Mouse (Mus musculus) G1E (cell line): ENCODE data around the gene Rtl6. TPM values are rescaled to one million over a fixed set of nuclear protein-coding genes. Genes with fewer than 3 reads are reported as not detected.

Source experiments
- ATAC-seq: 2 replicates; pipeline ENCODE4 v1.8.0; 2016; ENCODE audit warnings: mild to moderate bottlenecking; ENCODE audit not compliant: insufficient number of reproducible peaks, poor library complexity, low FRiP score, severe bottlenecking; ENCODE audit errors: extremely low read depth
- DNase-seq: peaks from one replicate; pipeline ENCODE4 v3.0.0; 2012; ENCODE audit warnings: low spot score
- H3K27me3 ChIP-seq: 2 replicates; pipeline ENCODE4 v1.6.1; 2012; ENCODE audit warnings: mild to moderate bottlenecking, low read length, inconsistent platforms; ENCODE audit not compliant: insufficient read depth
- H3K36me3 ChIP-seq: replicated peaks from 2 replicates; pipeline ENCODE3; 2012; ENCODE audit warnings: mild to moderate bottlenecking, inconsistent platforms
- H3K4me1 ChIP-seq: 2 replicates; pipeline ENCODE4 v1.6.1; 2012; ENCODE audit warnings: low read depth, low read length, inconsistent platforms, mixed read lengths; ENCODE audit not compliant: insufficient read depth
- H3K4me3 ChIP-seq: 2 replicates; pipeline ENCODE4 v1.5.1; 2012; ENCODE audit warnings: low read depth, mild to moderate bottlenecking, inconsistent platforms, low read length, moderate library complexity, mixed read lengths
- H3K9me3 ChIP-seq: replicated peaks from 2 replicates; pipeline ENCODE4 v1.6.1; 2012; ENCODE audit warnings: inconsistent platforms
- CTCF ChIP-seq: IDR thresholded peaks from 2 replicates; pipeline ENCODE4 v1.5.1; 2012; ENCODE audit warnings: low read depth, low read length, inconsistent platforms, mixed read lengths
- GATA1 ChIP-seq: IDR thresholded peaks from 2 replicates; pipeline ENCODE4 v1.6.1; 2012; ENCODE audit warnings: borderline replicate concordance, low read length, inconsistent platforms, mixed read lengths
- GATA2 ChIP-seq: IDR thresholded peaks from 2 replicates; pipeline ENCODE4 v1.6.1; 2012; ENCODE audit warnings: low read depth, low read length, inconsistent platforms, borderline replicate concordance
- POLR2AphosphoS5 ChIP-seq: IDR thresholded peaks from 2 replicates; pipeline ENCODE4 v1.6.1; 2012; ENCODE audit warnings: low read depth, low read length, inconsistent platforms; ENCODE audit not compliant: insufficient replicate concordance
- TAL1 ChIP-seq: conservative IDR thresholded peaks from 2 replicates; pipeline ENCODE4 v1.6.1; 2012; ENCODE audit warnings: low read depth, low read length, inconsistent platforms, mixed read lengths
- polyA plus RNA-seq: library from polyadenylated mRNA; stranded (reverse); fragments of >175 nt; gene quantifications from 2 replicates; pipeline ENCODE4 v1.2.3, GENCODE M21; 2012
- total RNA-seq, 2 experiments: library from RNA; stranded (forward) in 1 of 2; stranded (reverse) in 1 of 2; fragments of 200-1000 nt in 1 of 2; fragments of >200 nt in 1 of 2; fragmentation: Nextera tagmentation in 1 of 2; gene quantifications; 2 replicates each; pipeline ENCODE4 v1.2.3; 2014 to 2017

The Rtl6 gene
- total RNA-seq (2014; fragmentation: Nextera tagmentation) (not detected in 2 replicates), total RNA-seq (2017) (0.12 and 0.16 TPM in 2 replicates), polyA plus RNA-seq (not detected in 2 replicates)

DNA sequence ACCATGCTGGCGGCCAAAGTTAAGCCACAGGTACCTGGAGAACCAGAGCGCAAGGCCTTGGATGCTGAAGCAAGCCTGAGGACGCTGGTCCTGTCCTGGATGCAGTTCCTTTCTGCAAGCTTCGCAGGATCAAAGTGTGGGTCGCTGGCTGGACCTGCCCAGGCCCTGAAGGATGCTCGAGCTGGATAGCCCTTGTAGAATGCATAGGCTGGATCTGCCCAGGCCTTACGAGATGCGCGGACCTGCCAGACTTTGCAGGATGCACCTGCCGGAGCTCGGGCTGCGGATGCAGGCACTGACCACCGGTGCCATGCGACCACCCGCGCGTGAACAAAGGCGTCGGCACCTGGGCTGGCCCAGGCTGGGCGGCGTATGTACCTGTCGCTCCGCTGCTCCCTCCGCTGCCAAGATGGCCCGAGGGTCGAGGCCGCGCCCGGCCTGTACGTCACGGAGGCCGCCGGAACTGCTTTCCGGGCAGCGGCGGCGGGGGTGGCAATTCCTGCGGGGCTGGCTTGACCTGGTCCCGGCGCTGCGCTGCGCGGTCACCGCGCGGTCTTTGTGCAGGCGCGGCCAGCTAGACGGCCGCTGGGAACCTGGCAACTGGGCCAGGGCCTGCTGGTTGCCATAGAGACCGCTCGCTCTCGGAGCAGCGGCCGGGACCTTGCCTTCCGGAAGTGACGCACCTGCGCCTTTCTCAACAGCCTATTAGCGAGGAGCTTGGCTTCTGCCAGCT is at the start of gene Rtl6:
TSS of gene Rtl6 (minus strand) at position 635 of the 733 bp plus-strand sequence.
- ATAC-seq, result no peak
- peaks cover 89% of the 10 kb centered on the region for H3K9me3 ChIP-seq
- H3K4me3 ChIP-seq, result no peak within 1 kb of the TSS; the same call in 1 of the 2 replicates
- no peaks in the 10 kb centered on the region for H3K4me1 ChIP-seq
- H3K27me3 ChIP-seq, result no peaks in the 10 kb centered on the region
- no peak for TF ChIP-seq CTCF
- no peak for TF ChIP-seq TAL1
- no peak for TF ChIP-seq GATA2
- TF ChIP-seq GATA1, result no peak
- no peak for TF ChIP-seq POLR2AphosphoS5
- H3K36me3 ChIP-seq, result no peaks in the 10 kb centered on the region
- no peak for DNase-seq

DNA sequence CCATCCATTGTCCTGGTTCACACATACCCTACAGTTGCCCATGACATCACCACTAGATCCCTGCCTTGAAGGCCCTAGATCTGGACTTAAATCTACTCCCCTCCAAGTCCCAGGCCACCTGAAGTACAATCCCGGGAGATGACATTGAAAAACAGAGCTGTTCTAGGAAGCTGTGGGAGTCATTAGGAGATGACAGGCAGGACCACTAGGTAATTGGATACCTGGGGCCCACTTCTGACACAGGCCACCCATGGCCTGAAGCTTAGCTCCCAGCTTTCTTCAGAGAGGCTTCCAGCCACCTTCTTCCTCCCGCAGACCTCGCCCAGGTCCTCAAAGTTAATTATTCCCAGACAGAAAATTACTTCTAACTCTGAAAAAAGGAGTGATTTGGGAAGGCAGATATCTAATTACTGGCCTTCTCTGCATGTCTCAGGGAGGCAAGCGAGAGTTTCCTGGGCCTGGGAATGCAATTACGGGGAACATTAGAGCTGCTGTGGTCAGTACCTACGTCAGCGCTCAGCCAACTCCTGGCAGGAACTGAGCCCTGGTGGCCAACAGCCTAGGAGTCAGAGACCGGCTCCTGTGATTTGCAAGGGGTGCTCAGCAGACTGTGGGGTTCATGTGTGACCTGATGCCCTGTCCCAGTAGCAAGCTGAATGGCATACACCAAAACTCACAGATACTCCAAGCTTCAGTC is 45.8 kb upstream of the Rtl6 start:
- H3K27me3 ChIP-seq, result no peaks in the 10 kb centered on the region

DNA sequence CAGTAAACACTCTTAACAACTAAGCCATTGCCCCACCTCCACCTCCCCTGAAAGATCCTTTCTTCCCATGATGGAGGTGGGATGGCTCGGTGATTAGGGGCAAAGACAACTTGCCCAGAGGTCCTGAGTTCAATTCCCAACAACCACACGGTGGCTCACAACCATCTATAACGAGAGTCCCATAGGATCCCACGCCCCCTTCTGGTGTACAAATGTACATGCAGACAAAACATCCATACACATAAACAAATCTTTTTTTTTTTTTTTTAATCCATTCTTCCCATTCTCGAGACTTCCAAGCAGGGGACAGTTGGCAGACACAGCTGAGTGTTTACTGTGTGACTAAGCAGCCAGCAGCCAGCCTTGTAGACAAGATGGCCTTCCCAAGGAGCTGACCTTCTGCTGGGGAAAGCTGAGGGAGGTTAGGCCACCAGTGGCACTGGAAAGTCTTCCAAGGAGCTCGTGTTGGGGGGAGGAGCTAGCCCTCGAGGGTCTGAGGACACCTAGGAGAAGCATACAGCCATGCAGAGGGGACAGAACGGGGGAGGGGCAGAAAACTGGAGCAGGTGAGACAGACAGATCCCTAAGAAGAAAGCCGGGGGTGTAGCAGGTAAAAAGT is 43.5 kb upstream of the Rtl6 start:
- no peaks in the 10 kb centered on the region for H3K36me3 ChIP-seq
- TF ChIP-seq POLR2AphosphoS5 (no peak), TAL1 (no peak), GATA2 (no peak), GATA1 (no peak)
- H3K9me3 ChIP-seq, result peaks cover 76% of the 10 kb centered on the region
- H3K4me3 ChIP-seq, result no peak overlapping the region
- DNase-seq (no peak), ATAC-seq (no peak)
- no peaks in the 10 kb centered on the region for H3K4me1 ChIP-seq
- no peaks in the 10 kb centered on the region for H3K27me3 ChIP-seq

More for the DNA sequence above, 45.8 kb upstream of the Rtl6 start:
- Histone ChIP-seq H3K4me1 (no peaks in the 10 kb centered on the region), H3K36me3 (no peaks in the 10 kb centered on the region), H3K9me3 (peaks cover 66% of the 10 kb centered on the region), H3K4me3 (no peak overlapping the region)
- DNase-seq (no peak), ATAC-seq (no peak)
- no peak for TF ChIP-seq POLR2AphosphoS5
- TF ChIP-seq CTCF, result no peak
- no peak for TF ChIP-seq TAL1
- no peak for TF ChIP-seq GATA2
- no peak for TF ChIP-seq GATA1

DNA sequence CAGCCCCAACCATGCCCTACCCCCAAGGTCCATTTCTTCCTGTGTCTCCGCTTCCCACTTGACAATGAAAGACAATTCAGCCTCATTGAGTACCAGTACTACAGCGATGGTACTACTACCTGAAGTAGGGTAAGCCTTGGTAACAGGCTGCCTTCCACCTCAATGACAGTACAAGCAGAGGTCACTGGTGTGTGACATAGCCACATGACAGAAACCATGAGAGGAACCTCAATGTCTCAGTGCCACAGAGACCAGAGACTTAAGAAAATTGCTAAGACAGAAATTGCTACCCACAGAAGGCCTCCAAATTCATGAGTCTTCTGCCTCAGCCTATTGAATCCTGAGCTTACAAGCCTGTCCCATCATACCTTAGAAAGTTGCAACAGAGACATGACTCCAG is 41.3 kb upstream of the Rtl6 start:
- Histone ChIP-seq H3K9me3 (peaks cover 81% of the 10 kb centered on the region), H3K4me3 (no peak overlapping the region)
- TF ChIP-seq TAL1 (no peak), POLR2AphosphoS5 (no peak), GATA2 (no peak)

DNA sequence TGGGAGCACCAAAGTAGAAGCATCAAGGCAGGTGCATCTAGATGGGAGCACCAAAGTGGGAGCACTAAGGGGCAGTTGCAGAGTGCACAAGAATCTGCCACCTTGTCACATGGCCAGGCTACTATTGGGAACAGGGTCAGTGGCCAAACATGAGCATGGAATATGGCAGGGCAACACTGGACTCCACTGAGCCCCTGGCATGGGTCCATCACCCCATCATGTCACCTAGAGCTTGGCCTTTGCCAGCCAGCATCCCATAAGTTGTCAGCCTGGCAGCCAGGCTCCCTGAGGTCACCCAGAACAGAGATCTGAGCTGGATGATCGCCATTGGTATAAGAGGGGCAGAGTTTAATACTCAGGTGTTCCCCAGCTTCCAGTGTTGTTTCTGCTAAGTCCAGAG is 40.2 kb upstream of the Rtl6 start:
- Histone ChIP-seq H3K9me3 (peaks cover 82% of the 10 kb centered on the region), H3K4me3 (no peak overlapping the region), H3K27me3 (no peaks in the 10 kb centered on the region), H3K36me3 (no peaks in the 10 kb centered on the region), H3K4me1 (no peaks in the 10 kb centered on the region)
- DNase-seq (no peak), ATAC-seq (no peak)
- TF ChIP-seq GATA1 (no peak), TAL1 (no peak), CTCF (no peak), POLR2AphosphoS5 (no peak), GATA2 (no peak)

More for the DNA sequence above, 41.3 kb upstream of the Rtl6 start:
- Histone ChIP-seq H3K4me1 (no peaks in the 10 kb centered on the region), H3K36me3 (no peaks in the 10 kb centered on the region), H3K27me3 (no peaks in the 10 kb centered on the region)
- no peak for ATAC-seq
- no peak for DNase-seq

DNA sequence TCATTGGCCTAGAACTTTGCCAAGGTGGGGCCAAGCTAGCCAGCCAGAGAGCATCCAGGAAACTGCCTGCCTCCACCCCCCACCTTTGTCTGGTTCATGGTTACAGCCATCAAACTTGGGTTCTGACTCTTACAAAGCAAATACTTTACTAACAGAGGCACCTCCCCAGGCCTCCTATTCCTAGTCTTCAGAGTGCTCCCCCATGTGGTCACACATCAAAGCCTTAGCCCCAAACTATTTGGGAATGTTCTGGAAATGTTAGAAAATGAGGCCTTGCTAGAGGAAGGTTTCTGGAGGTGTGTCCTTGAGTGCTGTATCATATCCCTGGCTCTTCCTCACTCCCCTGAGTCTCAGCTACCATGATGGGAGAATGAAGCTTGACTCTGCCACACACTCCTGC is 39.4 kb upstream of the Rtl6 start:
- DNase-seq (no peak), ATAC-seq (no peak)
- H3K36me3 ChIP-seq, result no peaks in the 10 kb centered on the region
- H3K9me3 ChIP-seq, result peaks cover 82% of the 10 kb centered on the region
- no peak overlapping the region for H3K4me3 ChIP-seq
- no peaks in the 10 kb centered on the region for H3K27me3 ChIP-seq
- no peak for TF ChIP-seq POLR2AphosphoS5
- no peaks in the 10 kb centered on the region for H3K4me1 ChIP-seq
